Mouse (Mus musculus) left cerebral cortex, adult 2 months (tissue): Measurements from ENCODE around the gene Crat. TPM values are rescaled to one million over a fixed set of nuclear protein-coding genes. Genes with fewer than 3 reads are reported as not detected.
A peak's percentile ranks its signal among the peaks of the same experiment; 100 is the strongest.

ENCODE experiments used
- DNase-seq, 2 experiments: peaks; one replicate each; pipeline ENCODE4 v3.0.0; 2021 to 2022; ENCODE audit warnings: low spot score in 2 of 2, mixed read lengths in 1 of 2; ENCODE audit errors: extremely low spot score in 1 of 2
- H3K27ac ChIP-seq: fragments of 200-600 bp; 2 replicates; pipeline ENCODE4 v1.8.1; 2022
- H3K4me3 ChIP-seq: fragments of 200-600 bp; 2 replicates; pipeline ENCODE4 v1.8.1; 2022
- CTCF ChIP-seq: fragments of 200-600 bp; IDR thresholded peaks from 2 replicates; pipeline ENCODE4 v1.8.1; 2022; ENCODE audit warnings: antibody characterized with exemption, mild to moderate bottlenecking, moderate library complexity
- intact Hi-C: fragments of 180-260 bp; cut with DNase I; formaldehyde crosslinking; loops from one replicate; pipeline ENCODE4 v1.15.1; 2025
- total RNA-seq, 2 experiments: library from RNA; stranded (reverse); gene quantifications; 2 replicates each; pipeline ENCODE4 v1.2.3; 2021

Gene Crat
- total RNA-seq, 2 experiments from 2014 or later: 56.5 to 58.2 TPM

GRCm38 (mm10) chr2:30399191-30400171 lies 16.1 kb downstream of the Crat start:
- H3K4me3 ChIP-seq: no peak overlapping the region
- no peak for TF ChIP-seq CTCF
- intact Hi-C loops: no loop called here
- no peak overlapping the region for H3K27ac ChIP-seq
- DNase-seq: no peak

- Histone ChIP-seq H3K27ac (no peak overlapping the region), H3K4me3 (no peak overlapping the region)
- TF ChIP-seq CTCF: no peak
- no peak for DNase-seq
- intact Hi-C loops: no loop called here
Measured at GRCm38 (mm10) chr2:30397986-30398512, 17.6 kb downstream of the Crat start.

GRCm38 (mm10) chr2:30396246-30396645 lies 19.4 kb downstream of the Crat start:
- no peak overlapping the region for H3K4me3 ChIP-seq
- no peak overlapping the region for H3K27ac ChIP-seq
- DNase-seq: no peak
- intact Hi-C loops: no loop called here
- no peak for TF ChIP-seq CTCF

- no peak for TF ChIP-seq CTCF
- intact Hi-C loops: no loop called here
- Histone ChIP-seq H3K4me3 (no peak overlapping the region), H3K27ac (no peak overlapping the region)
- DNase-seq: no peak
Measured at GRCm38 (mm10) chr2:30395757-30396156, 19.9 kb downstream of the Crat start.

GRCm38 (mm10) chr2:30393370-30393656 lies 22.3 kb downstream of the Crat start:
- intact Hi-C loops: no loop called here
- no peak for DNase-seq
- H3K4me3 ChIP-seq: peak overlapping the region; percentile 98
- no peak for TF ChIP-seq CTCF
- H3K27ac ChIP-seq: peak overlapping the region; percentile 92

- DNase-seq: peak; percentile 52 to 55
- Histone ChIP-seq H3K27ac (peak overlapping the region; percentile 92), H3K4me3 (peak overlapping the region; percentile 98)
- intact Hi-C loops: no loop called here
- no peak for TF ChIP-seq CTCF
Measured at GRCm38 (mm10) chr2:30392577-30393369, 22.8 kb downstream of the Crat start.

- peak within 1 kb of the TSS; percentile 92 for H3K27ac ChIP-seq
- peak; percentile 97 to 98 for DNase-seq
- intact Hi-C loops: no loop called here
- peak within 1 kb of the TSS; percentile 98 for H3K4me3 ChIP-seq
- no peak for TF ChIP-seq CTCF
Measured at GRCm38 (mm10) chr2:30392114-30392576, 23.5 kb downstream of the Crat start, which contains the start of gene Dolpp1. Dolpp1 (plus strand) TSS chr2:30392254.

GRCm38 (mm10) chr2:30389000-30389399 lies 26.6 kb downstream of the Crat start:
- DNase-seq: no peak
- TF ChIP-seq CTCF: peak; percentile 16
- H3K27ac ChIP-seq: no peak overlapping the region
- intact Hi-C loops: no loop called here
- no peak overlapping the region for H3K4me3 ChIP-seq

- Histone ChIP-seq H3K27ac (no peak overlapping the region), H3K4me3 (no peak overlapping the region)
- intact Hi-C loops: no loop called here
- no peak for DNase-seq
- no peak for TF ChIP-seq CTCF
Measured at GRCm38 (mm10) chr2:30386913-30387312, 28.7 kb downstream of the Crat start.

GRCm38 (mm10) chr2:30385591-30385990 lies 30.0 kb downstream of the Crat start:
- Histone ChIP-seq H3K4me3 (no peak overlapping the region), H3K27ac (no peak overlapping the region)
- TF ChIP-seq CTCF: no peak
- DNase-seq: no peak
- intact Hi-C loops: no loop called here

GRCm38 (mm10) chr2:30384814-30385213 lies 30.8 kb downstream of the Crat start:
- Histone ChIP-seq H3K27ac (no peak overlapping the region), H3K4me3 (no peak overlapping the region)
- no peak for DNase-seq
- intact Hi-C loops: no loop called here
- TF ChIP-seq CTCF: no peak

GRCm38 (mm10) chr2:30381377-30381725 lies 34.3 kb downstream of the Crat start:
- TF ChIP-seq CTCF: no peak

More at GRCm38 (mm10) chr2:30381377-30381725, 34.3 kb downstream of the Crat start:
- no peak overlapping the region for H3K4me3 ChIP-seq
- H3K27ac ChIP-seq: peak overlapping the region; percentile 28; the same call in 1 of the 2 replicates
- intact Hi-C loops: no loop called here
- no peak for DNase-seq
